Mouse (Mus musculus) lung, postnatal 4 days (tissue): ENCODE results near the gene Pgls.

Source experiments
- DNase-seq, 2 experiments: peaks; one replicate each; pipeline ENCODE4 v3.0.0; 2021

The Pgls gene

GRCm38 (mm10) chr8:71639318-71639717, 47.3 kb downstream of the Pgls start:
- no peak for DNase-seq

DNA sequence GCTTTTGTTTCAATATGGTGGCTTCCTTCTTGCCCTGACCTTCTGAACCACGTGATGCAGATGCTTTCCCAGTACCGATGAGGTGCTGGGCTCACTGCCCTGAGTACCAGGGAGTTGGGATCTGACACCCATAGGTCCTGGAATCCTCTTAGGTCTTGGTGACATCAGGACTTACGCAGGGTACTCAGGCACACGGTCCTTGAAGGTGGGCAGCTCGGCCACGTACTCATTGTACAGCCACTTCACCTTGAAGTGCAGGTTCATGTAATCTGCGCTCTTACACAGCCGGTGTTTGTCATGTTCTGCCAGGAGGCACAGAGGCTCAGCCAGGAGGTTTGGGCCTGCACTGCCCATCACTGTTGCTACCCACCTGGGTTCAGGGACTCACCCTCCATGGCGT, 53.5 kb downstream of the Pgls start:
- DNase-seq, result no peak
